Mouse (Mus musculus): ENCODE data around the gene Rhbdd3. TPM values are rescaled to one million over a fixed set of nuclear protein-coding genes. Genes with fewer than 3 reads are reported as not detected.
A peak's percentile ranks its signal among the peaks of the same experiment; 100 is the strongest.

The Rhbdd3 gene
- polyA plus RNA-seq, 1 experiment from 2014 or later: 31.2 TPM

GRCm38 (mm10) chr11:5154961-5155805, 56.5 kb downstream of the Rhbdd3 start:
- ATAC-seq (ENCODE audit: borderline replicate concordance, extremely low read depth, low FRiP score, low TSS enrichment): peak; percentile 64; the same call in 1 of the 2 replicates
- H3K4me2 ChIP-seq: no peak overlapping the region; the same call in 1 of the 2 replicates
- H3K9ac ChIP-seq: no peak overlapping the region
- H3K27me3 ChIP-seq: no peaks in the 10 kb centered on the region
- H3K27ac ChIP-seq: peak overlapping the region; percentile 65
- no peaks in the 10 kb centered on the region for H3K36me3 ChIP-seq
- no peaks in the 10 kb centered on the region for H3K9me3 ChIP-seq
- H3K4me3 ChIP-seq: no peak overlapping the region
- WGBS: 28% methylated on average over 10 of the region's 10 CpGs
- H3K4me1 ChIP-seq: peaks cover 41% of the 10 kb centered on the region

Other genes with a start within 250 kb of the Rhbdd3 start
- 44.3 and 46.3 TPM in 2 replicates for gene Nf2, start 249.4 kb upstream of the Rhbdd3 start, polyA plus RNA-seq (2015; fragmentation: Nextera tagmentation; extraction: Ambion mirVana)
- 36.9 and 37.8 TPM in 2 replicates for gene Nipsnap1, start 225.0 kb upstream of the Rhbdd3 start, polyA plus RNA-seq (2015; fragmentation: Nextera tagmentation; extraction: Ambion mirVana)
- gene Thoc5, start 203.6 kb upstream of the Rhbdd3 start, polyA plus RNA-seq (2015; fragmentation: Nextera tagmentation; extraction: Ambion mirVana): 32.8 and 34.3 TPM in 2 replicates
- 0.26 TPM in 2 replicates for gene Nefh, start 150.9 kb upstream of the Rhbdd3 start, polyA plus RNA-seq (2015; fragmentation: Nextera tagmentation; extraction: Ambion mirVana)
- 44.0 and 50.5 TPM in 2 replicates for gene Ap1b1, start 112.1 kb upstream of the Rhbdd3 start, polyA plus RNA-seq (2015; fragmentation: Nextera tagmentation; extraction: Ambion mirVana)
- 0.57 and 0.59 TPM in 2 replicates for gene Rasl10a, start 40.8 kb upstream of the Rhbdd3 start, polyA plus RNA-seq (2015; fragmentation: Nextera tagmentation; extraction: Ambion mirVana)
- 27.1 and 29.1 TPM in 2 replicates for gene Gas2l1, start 33.6 kb upstream of the Rhbdd3 start, polyA plus RNA-seq (2015; fragmentation: Nextera tagmentation; extraction: Ambion mirVana)
- 778 and 796 TPM in 2 replicates for gene Ewsr1, start 340 bp downstream of the Rhbdd3 start, polyA plus RNA-seq (2015; fragmentation: Nextera tagmentation; extraction: Ambion mirVana)
- 54.3 and 55.6 TPM in 2 replicates for gene Emid1, start 53.3 kb downstream of the Rhbdd3 start, polyA plus RNA-seq (2015; fragmentation: Nextera tagmentation; extraction: Ambion mirVana)
- gene Kremen1, start 162.6 kb downstream of the Rhbdd3 start, polyA plus RNA-seq (2015; fragmentation: Nextera tagmentation; extraction: Ambion mirVana): 18.1 and 18.4 TPM in 2 replicates

Data from lung, embryonic 15.5 days (tissue).